Mouse (Mus musculus) naive thymus-derived CD4-positive, alpha-beta T cell, adult 2 months (primary cell): Measurements from ENCODE around the gene Hipk3.

Experiments used
- DNase-seq: peaks from one replicate; pipeline ENCODE4 v3.0.0-alpha.2; 2011; ENCODE audit warnings: low read depth

Hipk3 gene

GRCm38 (mm10) chr2:104471161-104471560 lies 23.1 kb downstream of the Hipk3 start:
- DNase-seq, result no peak

GRCm38 (mm10) chr2:104470536-104470935 lies 23.7 kb downstream of the Hipk3 start:
- DNase-seq, result no peak

GRCm38 (mm10) chr2:104468419-104468818 lies 25.8 kb downstream of the Hipk3 start:
- DNase-seq, result no peak

GRCm38 (mm10) chr2:104466908-104467616 lies 27.2 kb downstream of the Hipk3 start:
- DNase-seq, result no peak

- no peak for DNase-seq
These were observed 28.4 kb downstream of the Hipk3 start for GRCm38 (mm10) chr2:104465639-104466430.

- DNase-seq, result no peak
These were observed 34.2 kb downstream of the Hipk3 start for GRCm38 (mm10) chr2:104460021-104460420.

GRCm38 (mm10) chr2:104458569-104459332 lies 35.5 kb downstream of the Hipk3 start:
- DNase-seq, result peak; percentile 43

- no peak for DNase-seq
These were observed 37.1 kb downstream of the Hipk3 start for GRCm38 (mm10) chr2:104457106-104457505.

GRCm38 (mm10) chr2:104450685-104451084 lies 43.6 kb downstream of the Hipk3 start:
- no peak for DNase-seq

GRCm38 (mm10) chr2:104449191-104449590 lies 45.1 kb downstream of the Hipk3 start:
- DNase-seq, result no peak

- DNase-seq, result no peak
These were observed 46.0 kb downstream of the Hipk3 start for GRCm38 (mm10) chr2:104448201-104448600.

- DNase-seq, result no peak
These were observed 48.2 kb downstream of the Hipk3 start for GRCm38 (mm10) chr2:104446016-104446415.

GRCm38 (mm10) chr2:104444776-104445175 lies 49.5 kb downstream of the Hipk3 start:
- peak; percentile 79 for DNase-seq

GRCm38 (mm10) chr2:104442341-104442740 lies 51.9 kb downstream of the Hipk3 start:
- no peak for DNase-seq

- DNase-seq, result no peak
These were observed 58.0 kb downstream of the Hipk3 start for GRCm38 (mm10) chr2:104436226-104436625.

GRCm38 (mm10) chr2:104431067-104431466 lies 63.2 kb downstream of the Hipk3 start:
- no peak for DNase-seq

- no peak for DNase-seq
These were observed 63.7 kb downstream of the Hipk3 start for GRCm38 (mm10) chr2:104430566-104430965.

GRCm38 (mm10) chr2:104426112-104426511 lies 68.1 kb downstream of the Hipk3 start:
- DNase-seq, result no peak

- peak; percentile 63 for DNase-seq
These were observed 72.0 kb downstream of the Hipk3 start for GRCm38 (mm10) chr2:104422230-104422629.

GRCm38 (mm10) chr2:104420805-104421204 lies 73.4 kb downstream of the Hipk3 start:
- no peak for DNase-seq

- no peak for DNase-seq
These were observed 74.2 kb downstream of the Hipk3 start for GRCm38 (mm10) chr2:104419999-104420398.

- no peak for DNase-seq
These were observed 74.8 kb downstream of the Hipk3 start for GRCm38 (mm10) chr2:104419411-104419810.

GRCm38 (mm10) chr2:104413011-104413410 lies 81.2 kb downstream of the Hipk3 start:
- DNase-seq, result no peak
